Mouse (Mus musculus) cerebellum, postnatal 25 days (tissue): Measurements from ENCODE around the gene Ndufaf8.
A peak's percentile ranks its signal among the peaks of the same experiment; 100 is the strongest.

ENCODE experiments used
- DNase-seq, 2 experiments: peaks; one replicate each; pipeline ENCODE4 v3.0.0; 2021; ENCODE audit warnings: mixed read lengths in 2 of 2

Ndufaf8 gene

GRCm38 (mm10) chr11:120136796-120137624 lies 38.3 kb downstream of the Ndufaf8 start:
- no peak for DNase-seq

DNA sequence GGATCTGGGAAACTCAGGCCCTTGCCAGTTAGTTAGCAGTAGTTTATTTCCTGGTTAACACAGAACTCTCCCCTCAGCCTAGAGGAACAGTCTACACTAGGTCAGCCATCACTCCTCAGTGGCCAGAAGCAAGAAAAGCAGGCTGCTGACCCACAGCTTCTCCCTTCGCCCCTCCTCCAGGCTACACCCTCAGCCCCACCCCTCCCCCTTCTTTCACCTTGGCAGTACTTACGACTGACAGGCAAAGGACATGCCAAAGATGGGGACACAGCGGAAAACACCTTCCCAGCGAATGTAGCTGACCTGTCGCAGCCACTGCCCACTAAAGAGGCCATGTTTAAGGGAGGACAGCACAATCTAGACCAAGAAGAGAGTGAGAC lies 38.9 kb downstream of the Ndufaf8 start:
- DNase-seq: no peak

- no peak for DNase-seq
Observed at GRCm38 (mm10) chr11:120139309-120139731, 40.6 kb downstream of the Ndufaf8 start.

DNA sequence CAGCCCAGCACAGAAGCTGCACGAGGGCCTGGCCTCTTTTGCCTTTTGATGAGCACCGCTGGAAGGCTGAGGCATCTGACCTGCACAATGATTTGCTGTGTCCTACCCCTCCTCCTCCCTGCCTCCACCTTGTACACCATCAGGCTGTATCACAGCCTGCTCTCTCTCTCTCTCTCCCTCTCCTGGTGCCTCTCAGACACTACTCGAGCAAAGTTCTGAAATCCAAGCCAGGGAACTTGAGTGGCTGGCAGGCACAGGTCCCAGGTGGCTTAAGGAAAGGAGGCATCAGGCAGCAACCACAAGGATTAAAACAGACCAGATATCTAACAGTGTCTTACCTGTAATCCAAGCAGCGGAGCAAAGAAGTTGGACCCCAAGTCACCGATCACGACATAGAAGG lies 41.5 kb downstream of the Ndufaf8 start:
- no peak for DNase-seq

DNA sequence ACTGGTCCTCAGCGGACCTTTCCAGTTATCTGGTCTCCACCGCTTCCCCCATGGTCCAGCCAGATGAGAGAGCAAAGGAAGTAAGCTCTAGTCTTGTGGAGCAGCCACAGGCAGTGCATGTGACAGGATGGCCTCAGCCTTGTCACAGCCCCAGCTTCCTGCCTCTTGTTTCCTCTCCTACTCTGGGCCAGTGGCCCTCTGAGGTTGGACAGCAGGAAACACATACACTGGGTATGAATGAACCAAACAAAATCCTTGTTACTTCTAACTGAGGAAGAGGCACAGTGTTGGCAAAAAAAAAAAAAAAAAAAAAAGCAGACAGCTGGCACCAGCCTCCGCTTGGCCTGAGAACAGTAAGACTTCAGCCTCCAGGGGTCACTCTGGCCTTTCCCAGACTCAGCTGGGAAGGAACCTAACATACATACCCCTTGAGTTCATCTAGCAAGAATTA lies 43.9 kb downstream of the Ndufaf8 start:
- DNase-seq: peak in 1 of 2 experiments; percentile 33

DNA sequence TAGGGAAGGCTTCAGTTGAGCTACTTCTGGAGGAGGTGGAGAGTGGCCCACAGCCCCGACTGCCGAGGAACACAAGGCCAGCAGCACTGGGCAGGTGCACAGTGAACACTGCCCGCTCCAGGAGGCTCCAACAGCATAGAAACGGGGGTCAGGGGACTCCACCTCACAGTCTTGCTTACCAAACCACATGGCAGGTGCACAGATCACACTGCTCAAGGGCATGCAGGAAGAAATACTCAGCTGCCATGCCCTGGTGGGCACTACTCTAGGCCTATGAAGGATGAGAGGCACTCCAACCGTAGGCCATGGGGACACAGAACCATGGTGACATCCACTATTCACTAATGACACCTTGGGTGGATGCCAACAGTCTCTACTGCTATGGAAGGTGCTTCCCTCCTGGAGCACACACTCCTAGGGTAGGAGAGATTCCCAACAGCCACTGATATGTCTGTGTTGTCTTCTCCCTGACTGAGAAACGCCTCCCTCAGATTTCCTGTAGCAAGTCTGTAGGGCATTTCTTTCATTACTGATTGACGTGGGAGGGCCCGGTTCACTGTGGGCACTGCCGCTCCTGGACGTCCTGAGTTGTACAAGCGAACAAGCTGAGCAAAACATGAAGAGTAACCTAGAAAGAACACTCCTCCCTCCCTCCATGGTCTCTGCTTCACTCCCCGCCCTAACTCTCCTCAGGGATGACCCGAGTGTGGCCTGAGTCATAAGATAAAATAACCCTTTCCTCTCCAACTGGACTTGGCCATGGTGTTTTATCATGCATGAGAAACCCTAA lies 45.2 kb downstream of the Ndufaf8 start:
- DNase-seq: no peak

DNA sequence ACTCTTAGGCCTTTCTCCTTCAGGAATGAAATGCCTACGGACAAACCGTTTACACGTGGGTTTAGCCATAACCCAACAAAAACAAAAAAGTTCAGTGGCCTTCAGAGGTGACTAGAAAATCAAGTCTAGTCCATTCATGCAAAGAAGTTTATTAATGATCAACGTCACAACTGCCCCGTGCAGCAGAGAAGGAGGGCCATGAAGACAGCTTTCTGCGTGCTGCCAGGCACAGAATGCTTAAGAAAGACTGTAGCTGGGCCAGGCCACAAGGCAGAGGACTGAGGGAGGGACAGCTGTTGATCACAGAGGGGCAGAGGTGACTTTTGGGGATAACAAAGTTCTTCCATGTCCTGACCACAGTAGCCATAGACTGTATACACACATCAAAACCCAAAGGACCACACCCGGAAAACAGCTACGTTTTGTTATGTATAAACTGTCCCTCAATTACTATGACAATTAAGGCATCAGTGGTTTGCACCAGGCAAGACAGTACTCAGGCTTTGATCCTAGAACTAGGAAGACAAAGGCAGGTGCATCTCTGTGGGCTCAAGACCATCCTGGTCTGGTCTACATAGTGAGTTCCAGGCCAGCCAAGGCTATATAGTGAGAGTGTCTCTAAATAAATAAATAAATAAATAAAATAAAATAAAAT lies 49.6 kb downstream of the Ndufaf8 start:
- no peak for DNase-seq

DNA sequence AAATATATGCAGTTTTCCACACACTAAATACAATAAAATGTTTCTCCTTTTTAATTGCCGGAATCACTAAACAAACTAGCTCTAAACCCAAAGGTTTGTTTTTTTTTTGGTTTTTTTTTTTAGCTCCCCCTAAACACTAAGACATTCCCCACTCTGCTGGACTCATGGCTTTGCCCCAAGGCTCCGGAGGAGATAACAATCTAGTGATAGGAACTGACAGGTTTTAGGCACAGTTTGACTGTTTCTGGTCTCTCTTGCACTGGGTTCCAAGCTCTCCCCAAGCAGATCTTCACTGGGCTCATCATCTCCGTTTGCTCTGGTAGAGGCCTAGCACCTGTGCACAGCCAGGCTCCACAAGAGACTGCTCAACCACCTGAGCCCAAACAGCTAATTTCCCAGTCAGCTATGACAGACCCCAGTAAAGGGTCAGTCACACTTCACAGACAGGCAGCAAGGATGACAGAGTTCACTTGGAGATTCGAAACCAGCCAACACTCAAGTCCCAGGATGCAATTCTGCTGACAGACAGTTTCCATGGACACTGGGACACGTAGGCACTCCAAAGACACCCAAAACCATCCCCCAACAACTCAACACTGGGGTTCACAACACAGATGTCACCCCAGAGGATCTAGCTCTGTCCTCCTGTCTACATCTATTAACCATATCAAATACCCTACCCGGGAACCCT lies 50.9 kb downstream of the Ndufaf8 start:
- DNase-seq: no peak
